Mouse (Mus musculus) urinary bladder, postnatal 25 days (tissue): ENCODE data around the gene Gpd2.

Experiments used
- DNase-seq: peaks from one replicate; pipeline ENCODE4 v3.0.0; 2022; ENCODE audit warnings: low spot score

Gpd2 gene

DNA sequence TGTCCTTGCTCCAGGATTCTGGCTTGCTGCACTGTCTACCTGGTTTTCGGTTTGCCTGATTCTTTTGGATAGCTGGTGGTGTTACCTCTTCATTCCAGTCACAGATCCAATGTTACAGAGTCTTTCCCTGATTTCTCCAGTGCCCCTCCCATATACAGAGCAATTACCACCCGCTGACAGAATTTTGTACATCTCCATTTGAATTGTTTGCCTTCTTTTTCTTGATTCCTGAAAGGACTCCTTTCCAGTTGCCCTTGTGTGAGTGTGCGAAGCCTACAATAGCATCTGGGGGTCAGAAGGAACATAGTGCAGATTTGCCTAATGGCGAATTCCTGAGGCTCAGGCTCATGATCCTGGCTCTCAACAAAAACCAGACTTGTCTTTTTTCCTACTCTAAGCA is 157.6 kb downstream of the Gpd2 start:
- DNase-seq = no peak

DNA sequence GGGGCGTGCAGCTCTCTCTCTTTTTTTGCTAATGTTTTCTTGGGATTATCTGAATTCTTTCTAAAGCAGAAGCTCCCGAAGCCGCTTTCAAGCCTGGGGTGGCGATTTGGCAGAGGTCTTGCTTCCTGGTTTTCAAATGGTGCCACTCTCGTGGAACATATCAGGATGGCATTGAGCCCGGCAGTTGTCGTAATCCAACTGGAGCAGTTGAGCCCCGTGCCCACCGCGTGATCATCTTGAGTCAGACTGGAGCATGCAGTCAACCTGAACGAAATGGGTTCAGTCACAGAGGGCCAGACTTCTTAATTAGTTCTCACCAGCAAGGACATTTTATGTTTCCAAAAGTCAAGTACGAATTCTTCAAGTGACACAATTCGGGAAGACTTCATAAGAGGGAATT is 158.6 kb downstream of the Gpd2 start:
- DNase-seq = no peak

DNA sequence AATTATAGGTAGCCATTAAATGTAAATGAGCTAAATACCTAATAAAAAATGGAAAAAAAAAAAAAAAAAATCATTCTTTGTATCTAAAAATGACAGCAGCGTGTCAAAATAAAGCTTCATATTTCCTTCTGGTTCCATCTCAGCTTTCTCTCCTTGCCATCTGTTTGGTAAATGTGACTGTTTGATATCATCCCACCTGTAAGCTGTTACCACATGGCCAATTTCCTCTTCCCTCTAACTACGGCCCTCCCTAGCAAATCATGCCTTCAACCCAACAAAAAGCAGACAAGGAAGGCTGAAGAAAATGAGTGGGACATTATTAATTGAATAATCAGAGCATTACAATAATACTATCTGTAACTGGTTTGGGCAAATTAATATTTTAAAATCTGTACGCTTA is 160.3 kb downstream of the Gpd2 start:
- no peak for DNase-seq

DNA sequence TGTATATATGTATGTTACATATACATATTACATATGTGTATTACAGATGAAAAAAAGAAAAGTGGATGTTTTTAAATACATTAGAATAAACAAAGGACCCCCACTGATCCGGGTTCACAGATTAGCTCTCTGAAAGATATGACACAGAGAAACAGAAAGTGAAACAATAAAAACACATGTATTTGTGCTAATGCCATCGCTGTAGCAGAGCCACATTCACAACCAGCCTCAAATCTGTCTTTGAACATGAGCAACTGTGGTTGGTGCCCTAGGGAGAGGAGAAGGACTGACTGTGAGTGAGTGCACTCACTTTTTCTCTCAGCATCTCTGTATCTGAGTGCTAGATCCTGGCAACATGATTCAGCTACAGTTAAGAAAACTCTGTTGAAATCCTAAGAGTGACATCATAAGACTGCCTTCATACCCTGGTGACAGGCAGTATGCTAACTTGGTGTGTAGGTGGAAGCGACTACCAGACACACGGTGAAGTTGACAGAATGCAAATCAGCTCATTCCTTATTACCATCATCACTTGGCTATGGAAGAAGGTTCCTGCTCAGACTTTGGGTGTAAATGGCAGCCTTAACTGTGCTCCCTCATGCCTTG is 170.1 kb downstream of the Gpd2 start:
- no peak for DNase-seq

DNA sequence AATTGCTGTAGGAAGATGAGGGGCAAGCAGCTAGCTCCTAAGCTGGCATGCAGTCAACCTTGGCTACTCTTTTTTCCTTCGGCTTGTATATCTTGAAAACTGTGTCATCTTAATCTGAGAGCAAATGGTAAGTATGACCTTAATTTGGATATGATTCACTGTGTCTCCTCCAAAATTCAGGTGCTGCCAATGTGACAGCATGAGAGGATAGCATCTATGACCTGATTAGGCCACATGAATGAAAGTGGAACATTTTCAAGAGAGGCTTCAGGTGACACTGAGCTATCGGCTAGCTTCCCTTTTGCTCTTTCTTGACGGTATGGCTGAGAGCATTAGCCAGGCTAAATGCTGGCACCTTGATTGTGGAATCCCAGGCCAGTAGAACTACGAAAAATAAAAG is 171.0 kb downstream of the Gpd2 start:
- no peak for DNase-seq

DNA sequence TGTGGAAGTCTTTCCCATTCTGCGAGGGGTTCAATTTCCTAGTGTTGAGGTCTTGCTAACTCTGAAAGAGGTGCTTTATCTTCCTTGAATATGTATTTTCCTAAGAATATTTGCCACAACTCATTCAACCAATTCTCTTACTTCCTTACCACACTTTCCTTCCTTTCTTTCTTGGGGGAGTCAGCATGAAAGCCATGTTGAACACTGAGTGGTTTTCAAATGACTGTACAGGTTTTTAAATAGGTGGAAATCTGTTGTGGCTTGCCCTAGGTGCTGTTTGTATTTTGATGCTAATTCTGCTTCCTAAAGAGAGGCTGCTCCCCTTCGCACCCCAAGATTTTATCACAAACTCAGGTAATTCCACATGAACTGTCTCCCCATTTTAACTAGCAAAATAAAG is 174.1 kb downstream of the Gpd2 start:
- no peak for DNase-seq

DNA sequence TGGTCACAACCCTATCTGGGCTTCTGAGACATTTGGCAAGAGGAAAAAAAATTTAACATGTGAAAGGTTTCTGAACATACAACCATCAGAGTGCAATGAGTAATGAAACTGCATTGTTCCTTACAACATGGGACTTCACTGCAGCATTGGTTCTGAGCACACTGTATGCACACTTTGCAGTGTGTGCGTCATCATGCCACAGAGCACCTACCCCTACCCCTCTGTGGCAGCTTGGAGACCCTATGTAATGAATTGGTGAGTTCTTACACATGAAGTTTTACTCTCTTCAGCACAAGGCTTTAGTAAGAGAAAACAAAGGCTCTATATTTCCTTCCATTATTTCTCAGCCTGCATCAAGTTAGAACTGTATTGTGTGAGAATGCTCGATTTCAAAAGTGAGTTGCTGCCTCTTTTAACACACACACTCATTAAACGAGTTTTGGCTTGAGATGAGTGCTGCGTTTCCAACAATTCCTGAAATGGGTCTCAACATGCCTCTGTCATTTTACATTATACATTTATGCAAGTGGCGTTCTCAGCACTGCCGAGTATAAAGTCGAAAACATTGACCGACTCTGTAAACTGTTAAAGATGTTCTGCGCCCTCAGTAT is 177.2 kb downstream of the Gpd2 start:
- no peak for DNase-seq

DNA sequence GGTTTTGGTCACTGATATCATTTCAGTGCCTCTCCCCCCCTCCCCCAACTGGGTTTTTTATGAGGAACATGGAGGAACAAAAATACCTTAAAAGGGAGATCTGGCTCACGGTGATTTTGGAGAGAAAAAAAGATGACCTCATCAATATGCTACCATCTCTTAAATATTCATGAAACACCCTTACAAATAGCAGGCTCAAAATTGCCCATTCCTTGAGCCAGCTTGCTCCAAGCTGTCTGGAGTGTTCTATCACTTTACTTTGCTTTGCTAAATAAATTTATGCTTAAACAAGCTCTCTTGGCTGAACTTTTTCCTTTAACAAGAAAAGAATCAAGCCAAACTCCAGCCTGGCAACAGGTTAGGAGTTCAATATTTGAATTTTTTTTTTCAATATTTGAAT is 179.3 kb downstream of the Gpd2 start:
- no peak for DNase-seq
